Mouse (Mus musculus) embryonic facial prominence, embryonic 13.5 days (tissue): ENCODE measurements at regions not wholly inside any gene's neighbourhood (a gene's known extent, or its start where the extent isn't known, plus 50 kb on each side); places are given as distances from the start of the nearest gene placed in this dataset.

Experiments used
- ATAC-seq: fragments of 200-750 bp; cut with Nextera tagmentation; 2 replicates; pipeline ENCODE4 v1.8.0; 2017; ENCODE audit warnings: low read depth; ENCODE audit not compliant: insufficient number of reproducible peaks, insufficient read depth, low FRiP score, low TSS enrichment
- H3K27ac ChIP-seq: fragments of 300-500 bp; sonication (generic); 2 replicates; pipeline ENCODE4 v1.5.1; 2015; ENCODE audit warnings: moderate library complexity, mild to moderate bottlenecking, inconsistent platforms
- H3K27me3 ChIP-seq: fragments of 300-500 bp; sonication (generic); 2 replicates; pipeline ENCODE4 v1.6.1; 2015; ENCODE audit warnings: mild to moderate bottlenecking, inconsistent platforms
- H3K36me3 ChIP-seq: fragments of 300-500 bp; sonication (generic); 2 replicates; pipeline ENCODE4 v1.6.1; 2015; ENCODE audit warnings: mild to moderate bottlenecking, inconsistent platforms
- H3K4me1 ChIP-seq: fragments of 300-500 bp; sonication (generic); 2 replicates; pipeline ENCODE4 v1.6.1; 2015; ENCODE audit warnings: inconsistent platforms
- H3K4me2 ChIP-seq: fragments of 300-500 bp; sonication (generic); 2 replicates; pipeline ENCODE4 v1.6.1; 2015; ENCODE audit warnings: moderate library complexity, mild to moderate bottlenecking, inconsistent platforms
- H3K4me3 ChIP-seq: fragments of 300-500 bp; sonication (generic); 2 replicates; pipeline ENCODE4 v1.5.1; 2015; ENCODE audit warnings: mild to moderate bottlenecking, inconsistent platforms
- H3K9ac ChIP-seq: fragments of 300-500 bp; sonication (generic); 2 replicates; pipeline ENCODE4 v1.6.1; 2015; ENCODE audit warnings: mild to moderate bottlenecking, inconsistent platforms
- H3K9me3 ChIP-seq: fragments of 300-500 bp; sonication (generic); 2 replicates; pipeline ENCODE4 v1.6.1; 2016; ENCODE audit warnings: inconsistent platforms
- WGBS: fragments of 180-500 bp; shearing (Covaris S2); methylation state at CpG from one replicate; pipeline ENCODE4 v1.1.7; 2015; ENCODE audit warnings: mixed read lengths; 5-methylcytosine and 5-hydroxymethylcytosine counted together

- H3K9ac ChIP-seq = no peak overlapping the region
- WGBS = 81% methylated on average over 9 of the region's 9 CpGs
- peaks cover 3% of the 10 kb centered on the region for H3K27me3 ChIP-seq
- H3K4me1 ChIP-seq = peaks cover 24% of the 10 kb centered on the region; the same call in 1 of the 2 replicates
- ATAC-seq = no peak
- no peak overlapping the region for H3K4me3 ChIP-seq
- H3K4me2 ChIP-seq = no peak overlapping the region
- no peaks in the 10 kb centered on the region for H3K9me3 ChIP-seq
- H3K36me3 ChIP-seq = no peaks in the 10 kb centered on the region
- H3K27ac ChIP-seq = no peak overlapping the region
Measured at GRCm38 (mm10) chr8:115539600-115539999, 168.0 kb downstream of the Maf start.

- no peak for ATAC-seq
- Histone ChIP-seq H3K27me3 (peaks cover 3% of the 10 kb centered on the region), H3K4me2 (no peak overlapping the region), H3K4me1 (peaks cover 15% of the 10 kb centered on the region; the same call in 1 of the 2 replicates), H3K9ac (no peak overlapping the region), H3K4me3 (no peak overlapping the region), H3K27ac (no peak overlapping the region), H3K9me3 (no peaks in the 10 kb centered on the region), H3K36me3 (no peaks in the 10 kb centered on the region)
- WGBS = 83% methylated on average over 4 of the region's 4 CpGs
Measured at GRCm38 (mm10) chr8:115538236-115538635, 169.4 kb downstream of the Maf start.

DNA sequence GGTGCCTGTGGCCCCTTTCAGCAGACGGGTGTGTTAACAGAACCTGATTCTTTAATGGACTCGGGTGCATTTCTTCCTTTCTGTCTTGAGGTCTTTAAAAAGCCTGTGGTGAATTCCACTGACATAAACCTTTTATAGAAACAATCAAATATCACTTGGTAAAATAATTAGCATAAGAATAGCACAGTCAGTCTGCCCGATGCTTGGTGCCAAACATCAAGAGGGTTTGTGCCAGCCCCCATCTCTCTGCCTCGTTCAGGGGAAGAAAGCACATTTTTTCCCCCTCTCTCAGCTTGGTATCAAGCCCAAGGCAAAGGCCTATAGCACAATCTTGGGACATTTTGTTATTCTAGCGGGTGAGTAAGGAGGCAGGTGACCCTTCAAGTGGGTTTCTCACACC, 169.8 kb downstream of the Maf start:
- no peak for ATAC-seq
- Histone ChIP-seq H3K4me3 (no peak overlapping the region), H3K9me3 (no peaks in the 10 kb centered on the region), H3K27me3 (peaks cover 3% of the 10 kb centered on the region), H3K4me1 (peaks cover 15% of the 10 kb centered on the region; the same call in 1 of the 2 replicates), H3K36me3 (no peaks in the 10 kb centered on the region), H3K27ac (no peak overlapping the region), H3K9ac (no peak overlapping the region), H3K4me2 (no peak overlapping the region)
- 60% methylated on average over 5 of the region's 5 CpGs for WGBS

DNA sequence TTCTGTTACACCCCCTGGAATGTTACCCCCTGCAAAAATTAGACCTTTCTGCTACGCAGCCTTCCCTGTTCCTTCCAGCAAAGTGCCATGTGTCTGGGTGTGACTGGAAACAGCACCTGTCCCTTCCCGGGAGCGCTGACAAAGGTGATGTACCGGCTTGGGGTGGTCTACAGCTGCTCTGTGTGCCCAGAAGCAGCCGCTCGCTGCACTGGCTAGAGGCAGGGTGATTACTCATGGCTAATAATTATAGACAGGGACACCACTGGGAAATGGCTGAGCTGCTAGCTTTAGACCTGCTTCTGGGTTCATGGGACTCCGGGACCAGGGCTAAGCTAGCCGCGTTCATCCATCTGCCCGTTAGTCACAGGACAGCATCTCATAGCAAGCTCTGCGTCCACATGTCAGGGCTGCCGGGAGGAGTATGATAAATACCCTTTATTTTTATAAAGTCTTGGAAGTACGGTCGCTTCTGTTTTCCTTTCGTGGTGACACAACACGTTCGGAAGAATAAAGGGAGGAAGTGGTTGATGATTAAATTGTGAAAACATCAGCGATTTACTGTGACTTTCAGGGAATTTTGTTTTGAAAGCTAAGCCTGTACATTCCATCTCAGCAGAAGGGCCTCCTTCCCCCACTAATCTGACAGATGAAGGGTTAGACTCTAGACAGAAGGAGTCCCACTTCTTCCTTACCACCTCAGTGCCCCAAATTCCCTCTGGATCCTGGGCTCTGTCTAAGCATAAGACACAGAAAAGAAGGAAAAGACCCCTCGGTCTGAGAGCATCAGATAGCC, 170.8 kb downstream of the Maf start:
- H3K4me2 ChIP-seq = no peak overlapping the region
- H3K9ac ChIP-seq = no peak overlapping the region
- no peaks in the 10 kb centered on the region for H3K9me3 ChIP-seq
- peaks cover 3% of the 10 kb centered on the region for H3K27me3 ChIP-seq
- H3K4me1 ChIP-seq = peaks cover 19% of the 10 kb centered on the region
- no peak for ATAC-seq
- H3K4me3 ChIP-seq = no peak overlapping the region
- WGBS = 54% methylated on average over 19 of the region's 19 CpGs
- no peaks in the 10 kb centered on the region for H3K36me3 ChIP-seq
- no peak overlapping the region for H3K27ac ChIP-seq

GRCm38 (mm10) chr8:115536001-115536400, 171.6 kb downstream of the Maf start:
- Histone ChIP-seq H3K4me1 (peaks cover 27% of the 10 kb centered on the region), H3K27me3 (peaks cover 3% of the 10 kb centered on the region), H3K4me3 (no peak overlapping the region), H3K9ac (no peak overlapping the region), H3K36me3 (no peaks in the 10 kb centered on the region), H3K27ac (no peak overlapping the region), H3K9me3 (no peaks in the 10 kb centered on the region), H3K4me2 (no peak overlapping the region)
- no peak for ATAC-seq
- 79% methylated on average over 8 of the region's 8 CpGs for WGBS

- no peak overlapping the region for H3K27ac ChIP-seq
- peaks cover 32% of the 10 kb centered on the region for H3K4me1 ChIP-seq
- no peaks in the 10 kb centered on the region for H3K9me3 ChIP-seq
Measured at GRCm38 (mm10) chr8:115534030-115534429, 173.6 kb downstream of the Maf start.

GRCm38 (mm10) chr8:115531343-115531742, 176.3 kb downstream of the Maf start:
- no peaks in the 10 kb centered on the region for H3K36me3 ChIP-seq
- H3K4me1 ChIP-seq = peaks cover 21% of the 10 kb centered on the region
- no peak for ATAC-seq
- WGBS = 58% methylated on average over 6 of the region's 6 CpGs
- no peak overlapping the region for H3K9ac ChIP-seq
- no peak overlapping the region for H3K27ac ChIP-seq
- H3K9me3 ChIP-seq = no peaks in the 10 kb centered on the region
- no peak overlapping the region for H3K4me2 ChIP-seq
- H3K4me3 ChIP-seq = no peak overlapping the region
- peaks cover 13% of the 10 kb centered on the region for H3K27me3 ChIP-seq

More at GRCm38 (mm10) chr8:115534030-115534429, 173.6 kb downstream of the Maf start:
- 27% methylated on average over 2 of the region's 2 CpGs for WGBS
- no peak overlapping the region for H3K4me3 ChIP-seq
- no peaks in the 10 kb centered on the region for H3K36me3 ChIP-seq
- no peak for ATAC-seq
- no peak overlapping the region for H3K9ac ChIP-seq
- peaks cover 10% of the 10 kb centered on the region for H3K27me3 ChIP-seq
- H3K4me2 ChIP-seq = no peak overlapping the region

GRCm38 (mm10) chr8:115529568-115530342, 177.8 kb downstream of the Maf start:
- WGBS = 35% methylated on average over 14 of the region's 14 CpGs
- Histone ChIP-seq H3K9me3 (no peaks in the 10 kb centered on the region), H3K27ac (no peak overlapping the region), H3K9ac (no peak overlapping the region), H3K4me2 (no peak overlapping the region), H3K36me3 (no peaks in the 10 kb centered on the region), H3K4me1 (peaks cover 17% of the 10 kb centered on the region), H3K27me3 (peaks cover 14% of the 10 kb centered on the region), H3K4me3 (no peak overlapping the region)
- no peak for ATAC-seq

- Histone ChIP-seq H3K9me3 (no peaks in the 10 kb centered on the region), H3K27ac (no peak overlapping the region), H3K4me2 (no peak overlapping the region), H3K4me3 (no peak overlapping the region), H3K27me3 (peaks cover 14% of the 10 kb centered on the region), H3K9ac (no peak overlapping the region), H3K4me1 (peaks cover 17% of the 10 kb centered on the region), H3K36me3 (no peaks in the 10 kb centered on the region)
- WGBS = 91% methylated on average over 11 of the region's 11 CpGs
- ATAC-seq = no peak
Measured at GRCm38 (mm10) chr8:115528879-115529278, 178.7 kb downstream of the Maf start.

DNA sequence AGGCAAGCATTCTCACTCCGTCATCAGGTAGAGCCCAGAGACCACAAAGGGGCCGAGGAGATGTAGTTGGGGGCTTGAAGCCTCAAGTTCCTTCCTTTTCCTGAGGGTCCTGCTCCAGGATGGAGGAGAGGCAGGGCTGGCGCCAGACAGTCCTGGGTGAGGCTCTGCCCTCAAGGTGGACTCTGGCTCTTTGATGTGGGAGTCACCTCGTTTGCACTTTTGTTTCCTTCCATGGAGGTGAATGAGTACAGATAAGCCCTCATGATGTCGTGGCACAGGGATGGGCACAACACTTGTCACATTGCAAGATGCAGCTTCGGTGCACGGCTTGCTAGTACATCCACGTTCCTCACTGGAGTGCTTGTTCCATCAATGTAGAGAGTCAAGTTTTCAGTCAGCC, 182.4 kb downstream of the Maf start:
- Histone ChIP-seq H3K4me1 (no peaks in the 10 kb centered on the region), H3K27ac (no peak overlapping the region), H3K9me3 (no peaks in the 10 kb centered on the region), H3K27me3 (peaks cover 10% of the 10 kb centered on the region), H3K9ac (no peak overlapping the region), H3K4me2 (no peak overlapping the region), H3K4me3 (no peak overlapping the region), H3K36me3 (no peaks in the 10 kb centered on the region)
- no peak for ATAC-seq
- 82% methylated on average over 8 of the region's 8 CpGs for WGBS

GRCm38 (mm10) chr8:115524713-115525112, 182.9 kb downstream of the Maf start:
- Histone ChIP-seq H3K4me2 (no peak overlapping the region), H3K4me3 (no peak overlapping the region), H3K36me3 (no peaks in the 10 kb centered on the region), H3K9me3 (no peaks in the 10 kb centered on the region), H3K27me3 (peaks cover 8% of the 10 kb centered on the region), H3K4me1 (no peaks in the 10 kb centered on the region), H3K27ac (no peak overlapping the region), H3K9ac (no peak overlapping the region)
- no peak for ATAC-seq
- WGBS = 75% methylated on average over 8 of the region's 8 CpGs

DNA sequence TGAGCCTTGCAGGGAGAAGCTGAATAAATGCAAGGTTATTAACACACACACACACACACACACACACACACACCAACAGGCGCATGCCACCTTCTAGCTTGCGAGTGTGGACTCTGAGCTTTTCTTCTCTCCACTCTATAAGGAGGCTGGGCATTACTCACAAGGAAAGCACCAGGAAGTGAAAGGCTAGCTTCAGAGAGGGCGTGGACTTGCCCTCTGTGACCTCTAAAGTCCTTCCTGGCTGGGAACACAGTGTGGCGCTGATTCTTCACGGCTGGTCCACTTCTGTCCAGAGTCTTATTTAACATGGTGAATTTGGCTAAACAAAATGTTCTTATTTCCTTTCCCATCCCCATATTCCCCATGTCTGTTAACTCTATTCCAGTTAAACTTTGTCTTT, 185.1 kb downstream of the Maf start:
- Histone ChIP-seq H3K27ac (no peak overlapping the region), H3K4me2 (no peak overlapping the region), H3K36me3 (no peaks in the 10 kb centered on the region), H3K4me1 (no peaks in the 10 kb centered on the region), H3K27me3 (peaks cover 3% of the 10 kb centered on the region; the same call in 1 of the 2 replicates), H3K4me3 (no peak overlapping the region), H3K9me3 (no peaks in the 10 kb centered on the region), H3K9ac (no peak overlapping the region)
- ATAC-seq = no peak
- WGBS = 60% methylated on average over 5 of the region's 5 CpGs
